Mouse (Mus musculus) spleen, adult 12 weeks (tissue): Measurements from ENCODE around the gene Csdc2.

Experiments
- DNase-seq: peaks from one replicate; pipeline ENCODE4 v3.0.0; 2022; ENCODE audit warnings: low spot score

Csdc2 gene

GRCm38 (mm10) chr15:81993992-81994391, 57.4 kb downstream of the Csdc2 start:
- DNase-seq, result no peak
